Mouse (Mus musculus): ENCODE results near the gene Iqcj. TPM values are rescaled to one million over a fixed set of nuclear protein-coding genes. Genes with fewer than 3 reads are reported as not detected.
A peak's percentile ranks its signal among the peaks of the same experiment; 100 is the strongest.

Iqcj gene
- polyA plus RNA-seq, 1 experiment from 2014 or later = 0.13 TPM

DNA sequence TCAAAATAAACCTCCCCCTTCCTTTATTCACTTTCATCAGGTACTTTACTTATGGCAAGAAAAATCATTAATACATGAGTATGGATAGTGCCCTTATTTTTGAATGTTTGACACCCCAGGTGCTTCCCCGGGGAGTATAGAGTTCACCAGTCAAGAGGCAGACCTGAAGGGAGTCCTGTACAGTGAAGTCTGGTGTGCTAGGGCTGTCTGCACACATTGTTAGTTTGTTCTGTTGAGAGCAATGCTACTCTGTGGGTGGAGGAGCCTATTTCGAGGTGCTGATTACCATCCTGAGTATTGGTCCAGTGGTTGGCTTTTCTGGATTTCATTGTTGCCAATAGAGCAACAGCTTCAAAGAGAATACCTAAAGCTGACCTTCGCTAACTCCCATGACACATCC, 26.1 kb downstream of the Iqcj start:
- Histone ChIP-seq H3K4me1 (no peaks in the 10 kb centered on the region), H3K36me3 (no peaks in the 10 kb centered on the region), H3K9ac (no peak overlapping the region), H3K4me2 (replicated peaks) (no peak overlapping the region), H3K4me3 (no peak overlapping the region), H3K9me3 (no peaks in the 10 kb centered on the region), H3K27ac (no peak overlapping the region), H3K27me3 (no peaks in the 10 kb centered on the region)
- no peak for ATAC-seq (ENCODE audit: insufficient number of reproducible peaks, insufficient read depth, low FRiP score, low TSS enrichment)
- 84% methylated on average over 3 of the region's 3 CpGs for WGBS

GRCm38 (mm10) chr3:67918634-67919259, 26.7 kb downstream of the Iqcj start:
- Histone ChIP-seq H3K4me3 (no peak overlapping the region), H3K36me3 (no peaks in the 10 kb centered on the region), H3K9ac (no peak overlapping the region), H3K4me2 (replicated peaks) (no peak overlapping the region), H3K4me1 (no peaks in the 10 kb centered on the region), H3K27me3 (no peaks in the 10 kb centered on the region), H3K27ac (no peak overlapping the region), H3K9me3 (no peaks in the 10 kb centered on the region)
- 64% methylated on average over 8 of the region's 8 CpGs for WGBS
- ATAC-seq (ENCODE audit: insufficient number of reproducible peaks, insufficient read depth, low FRiP score, low TSS enrichment) = no peak

GRCm38 (mm10) chr3:67923095-67923494, 31.1 kb downstream of the Iqcj start:
- no peaks in the 10 kb centered on the region for H3K27me3 ChIP-seq
- H3K4me1 ChIP-seq = no peaks in the 10 kb centered on the region
- H3K27ac ChIP-seq = no peak overlapping the region
- no peak overlapping the region for H3K4me3 ChIP-seq
- 79% methylated on average over 4 of the region's 4 CpGs for WGBS
- H3K36me3 ChIP-seq = no peaks in the 10 kb centered on the region
- ATAC-seq (ENCODE audit: insufficient number of reproducible peaks, insufficient read depth, low FRiP score, low TSS enrichment) = no peak
- no peak overlapping the region for H3K4me2 ChIP-seq (replicated peaks)
- H3K9ac ChIP-seq = no peak overlapping the region
- H3K9me3 ChIP-seq = no peaks in the 10 kb centered on the region

DNA sequence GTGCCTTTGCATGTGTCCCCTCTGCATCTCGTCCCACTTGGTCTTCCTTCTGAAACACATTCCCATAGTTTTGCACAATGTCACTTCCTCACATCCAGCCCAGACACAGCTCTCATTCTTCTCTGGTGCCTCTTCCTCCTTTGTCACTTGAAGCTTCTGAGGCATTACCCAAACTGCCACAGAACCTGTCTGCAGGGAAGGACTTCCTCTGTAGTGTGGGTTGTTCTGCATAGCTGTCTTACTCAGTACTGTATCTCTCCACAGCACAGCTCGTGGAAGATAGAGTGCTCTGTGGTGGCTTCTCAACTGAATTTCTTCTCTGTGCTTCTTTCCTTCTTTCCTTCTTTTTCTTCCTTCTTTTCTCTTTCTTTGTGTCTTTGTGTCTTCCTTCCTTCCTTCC, 33.4 kb downstream of the Iqcj start:
- H3K4me3 ChIP-seq = no peak overlapping the region
- H3K9me3 ChIP-seq = no peaks in the 10 kb centered on the region
- WGBS = 53% methylated on average over 2 of the region's 2 CpGs
- no peaks in the 10 kb centered on the region for H3K4me1 ChIP-seq
- H3K27ac ChIP-seq = no peak overlapping the region
- no peaks in the 10 kb centered on the region for H3K27me3 ChIP-seq
- H3K36me3 ChIP-seq = no peaks in the 10 kb centered on the region
- no peak for ATAC-seq (ENCODE audit: insufficient number of reproducible peaks, insufficient read depth, low FRiP score, low TSS enrichment)
- H3K9ac ChIP-seq = no peak overlapping the region
- no peak overlapping the region for H3K4me2 ChIP-seq (replicated peaks)

DNA sequence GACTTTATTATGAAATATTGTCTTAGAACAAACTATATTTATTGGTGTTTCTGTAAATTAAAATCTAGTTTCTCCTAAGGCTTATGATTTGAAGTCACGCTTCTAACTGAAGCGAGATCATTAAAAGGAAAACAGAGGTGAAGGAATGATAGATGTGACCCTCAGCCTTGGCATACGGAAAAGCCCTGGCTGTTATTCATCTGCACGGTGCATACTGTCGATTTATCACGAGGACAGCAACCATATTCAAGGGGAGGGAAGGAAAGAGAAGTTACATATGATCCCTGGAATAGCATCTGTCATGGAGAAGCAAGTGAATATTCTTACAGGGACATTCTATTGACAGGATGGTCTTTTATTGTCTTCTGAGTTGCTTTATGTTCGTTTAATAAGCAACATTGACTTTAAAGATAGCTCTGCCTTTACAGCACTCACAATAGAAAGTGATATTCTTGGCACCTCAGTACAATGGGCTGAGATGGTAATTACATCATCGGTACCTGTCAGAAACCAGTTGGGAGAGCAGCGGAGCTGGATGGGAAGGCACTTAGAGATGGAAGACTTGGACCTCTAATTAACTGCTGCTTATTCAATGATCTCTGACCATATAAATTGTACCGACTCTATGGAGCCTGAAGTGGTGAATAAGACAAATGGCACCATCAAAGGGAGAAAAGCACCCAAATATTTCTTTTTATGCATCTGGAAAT, 38.6 kb downstream of the Iqcj start:
- Histone ChIP-seq H3K27ac (no peak overlapping the region), H3K9me3 (no peaks in the 10 kb centered on the region), H3K27me3 (no peaks in the 10 kb centered on the region), H3K4me1 (no peaks in the 10 kb centered on the region), H3K4me3 (no peak overlapping the region), H3K36me3 (no peaks in the 10 kb centered on the region), H3K4me2 (replicated peaks) (no peak overlapping the region), H3K9ac (no peak overlapping the region)
- 85% methylated on average over 10 of the region's 10 CpGs for WGBS
- ATAC-seq (ENCODE audit: insufficient number of reproducible peaks, insufficient read depth, low FRiP score, low TSS enrichment) = no peak

- H3K4me1 ChIP-seq = no peaks in the 10 kb centered on the region
- H3K4me3 ChIP-seq = no peak overlapping the region
- H3K36me3 ChIP-seq = no peaks in the 10 kb centered on the region
- no peak overlapping the region for H3K4me2 ChIP-seq (replicated peaks)
- ATAC-seq (ENCODE audit: insufficient number of reproducible peaks, insufficient read depth, low FRiP score, low TSS enrichment) = no peak
- no peaks in the 10 kb centered on the region for H3K27me3 ChIP-seq
- no peak overlapping the region for H3K9ac ChIP-seq
- H3K27ac ChIP-seq = no peak overlapping the region
- no peaks in the 10 kb centered on the region for H3K9me3 ChIP-seq
- WGBS = 87% methylated on average over 8 of the region's 8 CpGs
Measured at GRCm38 (mm10) chr3:67931181-67931580, 39.2 kb downstream of the Iqcj start.

DNA sequence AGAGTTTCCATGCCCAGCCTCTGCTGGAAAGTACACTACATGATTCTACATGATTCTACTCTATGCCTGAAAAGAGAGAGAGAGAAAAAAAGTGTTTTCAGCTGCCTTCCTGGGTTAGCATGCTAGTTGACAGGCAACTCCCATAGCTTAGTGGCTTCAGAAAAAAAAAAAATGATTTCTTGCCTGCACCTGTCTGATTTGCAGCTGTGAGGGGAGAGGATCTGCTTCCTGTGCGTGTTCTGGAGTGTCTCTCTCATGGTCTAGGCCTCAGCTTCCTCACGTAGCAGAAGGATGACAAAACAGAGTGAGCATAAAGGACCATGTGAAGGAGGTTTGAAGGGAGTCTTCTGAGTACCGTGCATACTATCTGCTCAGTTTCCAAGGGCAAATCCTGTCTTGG, 39.9 kb downstream of the Iqcj start:
- H3K9ac ChIP-seq = no peak overlapping the region
- H3K4me3 ChIP-seq = no peak overlapping the region
- WGBS = 87% methylated on average over 3 of the region's 3 CpGs
- H3K9me3 ChIP-seq = no peaks in the 10 kb centered on the region
- no peaks in the 10 kb centered on the region for H3K27me3 ChIP-seq
- H3K4me2 ChIP-seq (replicated peaks) = no peak overlapping the region
- ATAC-seq (ENCODE audit: insufficient number of reproducible peaks, insufficient read depth, low FRiP score, low TSS enrichment) = no peak
- no peaks in the 10 kb centered on the region for H3K36me3 ChIP-seq
- no peaks in the 10 kb centered on the region for H3K4me1 ChIP-seq
- H3K27ac ChIP-seq = no peak overlapping the region

DNA sequence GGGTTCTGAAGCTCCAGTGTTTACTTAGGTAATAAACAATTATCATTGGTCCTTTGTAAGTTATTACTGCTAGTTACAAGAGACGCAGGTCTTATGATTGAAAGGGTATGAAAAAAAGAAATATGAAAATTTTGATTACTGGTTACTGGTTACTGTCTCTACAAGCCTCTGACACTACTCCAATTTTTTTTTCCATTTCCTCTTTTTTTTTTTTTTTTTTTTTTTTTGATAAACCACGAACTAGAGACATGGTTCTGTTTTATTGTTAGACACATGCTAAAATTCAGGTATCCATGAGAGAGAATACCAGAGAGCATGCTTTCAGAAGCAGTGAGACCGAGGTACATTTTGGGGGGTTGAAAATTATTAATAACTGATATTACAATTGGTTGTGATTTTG, 43.8 kb downstream of the Iqcj start:
- WGBS = 83% methylated on average over 3 of the region's 3 CpGs
- H3K4me1 ChIP-seq = no peaks in the 10 kb centered on the region
- ATAC-seq (ENCODE audit: insufficient number of reproducible peaks, insufficient read depth, low FRiP score, low TSS enrichment) = no peak
- H3K36me3 ChIP-seq = no peaks in the 10 kb centered on the region
- H3K9me3 ChIP-seq = no peaks in the 10 kb centered on the region
- H3K27ac ChIP-seq = no peak overlapping the region
- no peak overlapping the region for H3K4me3 ChIP-seq
- no peak overlapping the region for H3K4me2 ChIP-seq (replicated peaks)
- H3K27me3 ChIP-seq = no peaks in the 10 kb centered on the region
- H3K9ac ChIP-seq = no peak overlapping the region

- Histone ChIP-seq H3K27me3 (no peaks in the 10 kb centered on the region), H3K4me1 (no peaks in the 10 kb centered on the region), H3K9ac (no peak overlapping the region), H3K4me3 (no peak overlapping the region), H3K27ac (no peak overlapping the region), H3K4me2 (replicated peaks) (no peak overlapping the region), H3K36me3 (no peaks in the 10 kb centered on the region), H3K9me3 (no peaks in the 10 kb centered on the region)
- WGBS = 56% methylated on average over 2 of the region's 2 CpGs
- ATAC-seq (ENCODE audit: insufficient number of reproducible peaks, insufficient read depth, low FRiP score, low TSS enrichment) = no peak
Measured at GRCm38 (mm10) chr3:67947000-67947399, 55.0 kb downstream of the Iqcj start.

DNA sequence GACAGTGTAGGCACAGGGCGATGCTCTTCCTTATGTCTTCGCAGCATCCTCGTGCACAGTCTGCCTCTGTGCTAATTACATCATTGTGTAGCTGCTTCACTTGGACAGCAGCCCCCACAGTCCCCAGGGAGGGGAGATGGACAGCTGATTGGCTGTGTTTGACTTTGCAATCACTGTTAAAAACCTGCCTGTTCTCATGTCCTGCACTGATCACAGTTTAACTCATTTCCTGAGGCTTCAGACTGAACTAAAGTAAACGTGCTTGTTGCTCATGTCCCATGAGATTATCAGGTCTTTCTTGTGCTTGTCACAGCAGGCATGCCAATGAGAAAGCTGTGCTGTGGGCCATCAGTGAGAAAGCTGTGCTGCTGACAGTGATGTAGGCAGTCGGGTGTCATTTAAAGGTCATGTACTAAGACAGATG, 60.5 kb downstream of the Iqcj start:
- no peaks in the 10 kb centered on the region for H3K36me3 ChIP-seq
- no peak for ATAC-seq (ENCODE audit: insufficient number of reproducible peaks, insufficient read depth, low FRiP score, low TSS enrichment)
- no peak overlapping the region for H3K27ac ChIP-seq
- peaks cover 22% of the 10 kb centered on the region; the same call in 1 of the 2 replicates for H3K4me1 ChIP-seq
- no peak overlapping the region for H3K4me2 ChIP-seq (replicated peaks)
- H3K9ac ChIP-seq = no peak overlapping the region
- WGBS = 38% methylated on average over 5 of the region's 5 CpGs
- H3K9me3 ChIP-seq = no peaks in the 10 kb centered on the region
- H3K27me3 ChIP-seq = no peaks in the 10 kb centered on the region
- H3K4me3 ChIP-seq = no peak overlapping the region

DNA sequence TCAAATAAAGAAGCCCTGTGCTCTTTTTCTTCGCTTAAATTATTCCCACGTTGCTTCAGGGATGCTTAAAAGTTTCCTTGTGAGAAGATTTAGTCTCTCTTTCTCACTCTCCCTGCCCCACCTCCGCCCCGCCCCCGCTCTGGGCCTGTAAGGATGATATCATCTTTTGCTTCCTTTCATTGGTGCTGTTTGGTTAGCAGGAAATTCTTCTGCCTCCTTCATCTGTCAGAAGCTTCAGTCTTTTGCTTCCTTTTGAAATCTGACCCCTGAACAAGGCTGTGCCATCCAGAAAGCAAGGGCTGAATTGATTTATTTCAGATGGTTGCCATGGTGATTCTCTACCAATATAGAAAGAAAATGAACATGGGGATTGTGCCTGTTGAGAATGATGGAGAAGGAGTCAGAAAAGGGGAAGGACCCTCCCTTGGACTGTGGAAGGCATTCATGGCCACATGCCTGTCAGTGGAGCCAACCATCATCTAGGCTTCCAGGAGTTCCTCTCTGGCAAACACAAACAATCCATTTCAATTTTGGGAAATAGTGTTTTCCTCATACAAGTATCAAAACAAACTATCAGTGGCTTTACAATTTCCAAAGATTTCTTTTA, 62.5 kb downstream of the Iqcj start:
- no peak overlapping the region for H3K4me3 ChIP-seq
- no peak overlapping the region for H3K9ac ChIP-seq
- no peak overlapping the region for H3K4me2 ChIP-seq (replicated peaks)
- no peak overlapping the region for H3K27ac ChIP-seq
- H3K9me3 ChIP-seq = no peaks in the 10 kb centered on the region
- WGBS = 27% methylated on average over 5 of the region's 5 CpGs
- H3K36me3 ChIP-seq = no peaks in the 10 kb centered on the region
- ATAC-seq (ENCODE audit: insufficient number of reproducible peaks, insufficient read depth, low FRiP score, low TSS enrichment) = peak; percentile 52; the same call in 1 of the 2 replicates
- H3K27me3 ChIP-seq = no peaks in the 10 kb centered on the region
- H3K4me1 ChIP-seq = peaks cover 22% of the 10 kb centered on the region; the same call in 1 of the 2 replicates

- H3K9ac ChIP-seq = no peak overlapping the region
- peaks cover 1% of the 10 kb centered on the region; the same call in 1 of the 2 replicates for H3K4me1 ChIP-seq
- no peak overlapping the region for H3K4me3 ChIP-seq
- no peaks in the 10 kb centered on the region for H3K27me3 ChIP-seq
- 51% methylated on average over 7 of the region's 7 CpGs for WGBS
- no peak overlapping the region for H3K27ac ChIP-seq
- no peaks in the 10 kb centered on the region for H3K36me3 ChIP-seq
- no peak overlapping the region for H3K4me2 ChIP-seq (replicated peaks)
- ATAC-seq (ENCODE audit: insufficient number of reproducible peaks, insufficient read depth, low FRiP score, low TSS enrichment) = no peak
- no peaks in the 10 kb centered on the region for H3K9me3 ChIP-seq
Measured at GRCm38 (mm10) chr3:67959672-67960071, 67.7 kb downstream of the Iqcj start.

Measured in embryonic facial prominence, embryonic 12.5 days (tissue).